Mouse (Mus musculus) embryo, embryonic 11.5 days (tissue): Measurements from ENCODE around the gene Gpr89.

Experiments
- DNase-seq: peaks from one replicate; pipeline ENCODE4 v3.0.0-alpha.2; 2012; ENCODE audit warnings: low read depth, low spot score

Gpr89 gene

GRCm38 (mm10) chr3:96823701-96824100, 81.4 kb downstream of the Gpr89 start:
- no peak for DNase-seq

GRCm38 (mm10) chr3:96821581-96821980, 83.6 kb downstream of the Gpr89 start:
- DNase-seq, result no peak

DNA sequence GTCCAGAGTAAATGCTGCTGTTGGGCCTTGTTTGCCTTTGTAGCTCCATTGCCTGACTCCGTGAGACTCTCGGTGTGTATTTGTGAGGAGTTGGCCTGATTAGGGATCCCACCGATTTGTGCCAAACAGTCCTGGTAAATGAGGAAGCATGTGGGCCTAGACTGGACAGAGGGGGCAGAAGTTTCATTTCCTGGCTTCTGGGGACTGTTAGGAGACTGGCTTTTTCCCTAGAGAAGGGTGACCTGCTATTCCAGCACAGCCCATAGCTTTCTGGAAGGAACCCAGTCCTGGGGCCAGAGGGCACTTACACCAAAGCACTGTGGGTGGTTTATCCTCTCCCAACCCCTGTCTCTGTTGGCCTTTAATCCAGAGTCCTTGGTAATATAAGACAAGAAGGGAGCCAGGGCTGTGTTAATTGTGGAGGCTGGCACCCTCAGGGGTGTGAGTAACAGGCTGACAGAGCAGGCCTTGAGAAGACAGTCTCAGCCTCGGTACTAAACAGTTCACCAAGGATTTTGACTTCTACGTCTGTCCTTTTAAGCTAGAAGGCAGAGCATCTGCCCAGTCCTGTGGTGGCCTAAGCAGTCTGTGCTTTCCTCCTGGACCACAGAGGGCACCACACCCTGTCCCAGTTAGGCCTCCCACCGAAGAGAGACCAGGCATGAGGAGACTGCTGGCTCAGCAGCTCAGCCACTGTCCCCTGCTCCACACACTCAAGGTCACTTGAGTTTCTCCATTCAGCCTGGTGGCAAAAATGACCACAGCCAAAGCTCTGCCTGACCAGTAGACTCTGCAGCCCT, 84.8 kb downstream of the Gpr89 start:
- DNase-seq, result no peak
